Mouse (Mus musculus) heart, adult 8-10 months (tissue): ENCODE data around the gene Snn. TPM values are rescaled to one million over a fixed set of nuclear protein-coding genes. Genes with fewer than 3 reads are reported as not detected.

Experiments
- DNase-seq: peaks from one replicate; pipeline ENCODE4 v3.0.0; 2022; ENCODE audit warnings: low spot score
- total RNA-seq, 4 experiments: library from RNA; stranded (reverse); gene quantifications; 2 replicates each; pipeline ENCODE4 v1.2.4; 2022

Gene Snn
- total RNA-seq, 4 experiments from 2014 or later = 24.1 to 31.1 (median 28.1) TPM

- DNase-seq = no peak
These were observed 13.6 kb upstream of the Snn start for GRCm38 (mm10) chr16:11047130-11047529.

GRCm38 (mm10) chr16:11050226-11050625 is 10.5 kb upstream of the Snn start:
- no peak for DNase-seq

- no peak for DNase-seq
These were observed 9.6 kb upstream of the Snn start for GRCm38 (mm10) chr16:11051134-11051533.

GRCm38 (mm10) chr16:11054409-11054808 is 6.3 kb upstream of the Snn start:
- DNase-seq = no peak

- DNase-seq = no peak
These were observed 5.9 kb upstream of the Snn start for GRCm38 (mm10) chr16:11054871-11055270.

GRCm38 (mm10) chr16:11055916-11056315 is 4.8 kb upstream of the Snn start:
- no peak for DNase-seq

- DNase-seq = peak; percentile 89
These were observed 2.3 kb downstream of the Snn start for GRCm38 (mm10) chr16:11062794-11063721.

GRCm38 (mm10) chr16:11064341-11064740 is 3.6 kb downstream of the Snn start:
- no peak for DNase-seq

- DNase-seq = no peak
These were observed 4.0 kb downstream of the Snn start for GRCm38 (mm10) chr16:11064742-11065141.

GRCm38 (mm10) chr16:11065431-11065830 is 4.7 kb downstream of the Snn start:
- DNase-seq = no peak

GRCm38 (mm10) chr16:11066029-11066832 is 5.5 kb downstream of the Snn start, which contains the start of gene Litaf:
Gene Litaf (minus strand): TSS chr16:11066157.
- DNase-seq = peak; percentile 95

GRCm38 (mm10) chr16:11066833-11067191 is 6.1 kb downstream of the Snn start:
- DNase-seq = no peak

- no peak for DNase-seq
These were observed 7.9 kb downstream of the Snn start for GRCm38 (mm10) chr16:11068666-11069065.

GRCm38 (mm10) chr16:11069271-11069670 is 8.5 kb downstream of the Snn start:
- DNase-seq = no peak

- peak; percentile 58 for DNase-seq
These were observed 9.1 kb downstream of the Snn start for GRCm38 (mm10) chr16:11069710-11070420.

GRCm38 (mm10) chr16:11071176-11071575 is 10.4 kb downstream of the Snn start:
- no peak for DNase-seq

GRCm38 (mm10) chr16:11071887-11072286 is 11.1 kb downstream of the Snn start:
- no peak for DNase-seq

GRCm38 (mm10) chr16:11072454-11072853 is 11.7 kb downstream of the Snn start:
- no peak for DNase-seq

GRCm38 (mm10) chr16:11073060-11073459 is 12.3 kb downstream of the Snn start:
- DNase-seq = no peak

GRCm38 (mm10) chr16:11077601-11078201 is 17.0 kb downstream of the Snn start:
- DNase-seq = no peak

GRCm38 (mm10) chr16:11078216-11078869 is 17.6 kb downstream of the Snn start:
- DNase-seq = no peak
